Mouse (Mus musculus) embryonic fibroblast, embryonic 13.5 days (primary cell): ENCODE data around the gene Gm5741.

Source experiments
- CTCF ChIP-seq: IDR thresholded peaks from 2 replicates; pipeline ENCODE4 v1.5.1; 2011; ENCODE audit warnings: mild to moderate bottlenecking, control low read depth, low read length, moderate library complexity, borderline replicate concordance; ENCODE audit not compliant: insufficient read depth
- POLR2A ChIP-seq: IDR thresholded peaks from 2 replicates; pipeline ENCODE4 v1.6.1; 2011; ENCODE audit warnings: low read depth, mild to moderate bottlenecking, control low read depth, low read length, moderate library complexity

- TF ChIP-seq CTCF (no peak), POLR2A (no peak)
Observed at GRCm38 (mm10) chr8:85096196-85096595, 28.4 kb upstream of the Gm5741 start.
